ENCODE assay signal across 17 mouse cellular contexts in genomic region chr7:133288236-133288635, GRCm38 (mm10).
DNase-seq lines count a peak whose midpoint lies in the region; ATAC-seq lines count a peak whose summit lies in the region.
"Had no signal": no experiment of that assay in that cellular context is flagged by ENCODE, and none has a peak within 500 bp of the region (broad histone marks: within the 10 kb centered on the region; RNA-seq: fewer than 3 reads in every experiment).

No protein-coding gene starts in this region.

- peak; percentile 28 for DNase-seq in midbrain, embryonic 14.5 days
- no peak for DNase-seq in midbrain, embryonic 10.5 days (ENCODE audit: low spot score)
- DNase-seq in cerebellum, postnatal 25 days, result peak; percentile 59 to 69
- DNase-seq in left cerebral cortex, postnatal 25 days (ENCODE audit: low spot score in 2 of 2), result peak; percentile 37 to 81
- DNase-seq in thymus, postnatal 14 days, result no peak
- DNase-seq: adrenal gland, postnatal 25 days; heart, adult 11 months; heart, postnatal 10 days; kidney, adult 9 months had no signal

- no peaks in the 10 kb centered on the region for H3K9me3 ChIP-seq in midbrain, embryonic 14.5 days (ENCODE audit: control insufficient read depth, low read length)
- H3K9me3 ChIP-seq in midbrain, embryonic 10.5 days (replicated peaks), result 0 out of 2 replicates have a peak, but pooled peaks cover 5% of the 10 kb centered on the region
- no peaks in the 10 kb centered on the region for H3K9me3 ChIP-seq in intestine, embryonic 15.5 days
- H3K9me3 ChIP-seq: embryonic facial prominence, embryonic 13.5 days; hindbrain, embryonic 15.5 days; liver, embryonic 15.5 days had no signal

- H3K4me2 ChIP-seq in midbrain, embryonic 14.5 days (ENCODE audit: low read length), result no peak overlapping the region
- no peak overlapping the region for H3K4me2 ChIP-seq in intestine, embryonic 15.5 days (replicated peaks)
- H3K4me2 ChIP-seq: embryonic facial prominence, embryonic 13.5 days; hindbrain, embryonic 15.5 days; liver, embryonic 15.5 days; midbrain, embryonic 11.5 days had no signal

- no peak overlapping the region for H3K9ac ChIP-seq in midbrain, embryonic 14.5 days (replicated peaks; ENCODE audit: low read length)
- H3K9ac ChIP-seq in intestine, embryonic 15.5 days, result no peak overlapping the region
- H3K9ac ChIP-seq: embryonic facial prominence, embryonic 13.5 days; hindbrain, embryonic 15.5 days; liver, embryonic 15.5 days had no signal

- H3K27me3 ChIP-seq in midbrain, embryonic 14.5 days (ENCODE audit: control insufficient read depth, insufficient read depth, low read length), result no peaks in the 10 kb centered on the region
- no peaks in the 10 kb centered on the region for H3K27me3 ChIP-seq in midbrain, embryonic 10.5 days (ENCODE audit: low read depth, poor library complexity, severe bottlenecking)
- no peaks in the 10 kb centered on the region for H3K27me3 ChIP-seq in intestine, embryonic 15.5 days (replicated peaks)
- H3K27me3 ChIP-seq: embryonic facial prominence, embryonic 13.5 days; hindbrain, embryonic 15.5 days; liver, embryonic 15.5 days had no signal

- H3K4me3 ChIP-seq in midbrain, embryonic 14.5 days (replicated peaks; ENCODE audit: low read depth, low read length), result no peak overlapping the region
- no peak overlapping the region for H3K4me3 ChIP-seq in midbrain, embryonic 10.5 days
- H3K4me3 ChIP-seq in intestine, embryonic 15.5 days (replicated peaks), result no peak overlapping the region
- H3K4me3 ChIP-seq: embryonic facial prominence, embryonic 13.5 days; hindbrain, embryonic 15.5 days; liver, embryonic 15.5 days; myocyte had no signal

- no peak for ATAC-seq in midbrain, embryonic 14.5 days (ENCODE audit: low FRiP score, low TSS enrichment)
- no peak for ATAC-seq in inflammation-experienced regulatory T-cells, adult 6 months
- ATAC-seq in intestine, embryonic 15.5 days, result no peak
- ATAC-seq: CD4-positive, CD25-positive, alpha-beta regulatory T cell, adult 4 months had no signal

- intact Hi-C loops in left cerebral cortex, postnatal 25 days (cut with DNase I), result no loop called here

- WGBS in midbrain, embryonic 14.5 days, result 59% methylated on average over 3 of the region's 3 CpGs
- WGBS in midbrain, embryonic 10.5 days, result 73% methylated on average over 3 of the region's 3 CpGs
- 67% methylated on average over 3 of the region's 3 CpGs for WGBS in intestine, embryonic 15.5 days

- H3K27ac ChIP-seq in midbrain, embryonic 14.5 days (replicated peaks; ENCODE audit: low read depth, low read length), result no peak overlapping the region
- no peak overlapping the region for H3K27ac ChIP-seq in midbrain, embryonic 10.5 days (replicated peaks)
- H3K27ac ChIP-seq in intestine, embryonic 15.5 days, result no peak overlapping the region
- H3K27ac ChIP-seq: embryonic facial prominence, embryonic 13.5 days; hindbrain, embryonic 15.5 days; liver, embryonic 15.5 days had no signal

- no peaks in the 10 kb centered on the region for H3K4me1 ChIP-seq in midbrain, embryonic 14.5 days (ENCODE audit: control insufficient read depth, insufficient read depth, low read length)
- no peaks in the 10 kb centered on the region for H3K4me1 ChIP-seq in midbrain, embryonic 10.5 days
- no peaks in the 10 kb centered on the region for H3K4me1 ChIP-seq in intestine, embryonic 15.5 days (replicated peaks)
- H3K4me1 ChIP-seq: embryonic facial prominence, embryonic 13.5 days; hindbrain, embryonic 15.5 days; liver, embryonic 15.5 days had no signal

- H3K36me3 ChIP-seq in midbrain, embryonic 14.5 days (ENCODE audit: control insufficient read depth, insufficient read depth, low read length), result no peaks in the 10 kb centered on the region
- no peaks in the 10 kb centered on the region for H3K36me3 ChIP-seq in midbrain, embryonic 10.5 days
- H3K36me3 ChIP-seq in intestine, embryonic 15.5 days, result no peaks in the 10 kb centered on the region
- H3K36me3 ChIP-seq: embryonic facial prominence, embryonic 13.5 days; hindbrain, embryonic 15.5 days; liver, embryonic 15.5 days had no signal

Comparison
In these comparisons a context has a peak if more than half of its experiments do, and no peak if none do; other contexts are left out.
1. DNase-seq: peak in midbrain, embryonic 14.5 days (single experiment), cerebellum, postnatal 25 days (2 of 2) and left cerebral cortex, postnatal 25 days (2 of 2); none in midbrain, embryonic 10.5 days (single experiment) and thymus, postnatal 14 days (single experiment).